Mouse (Mus musculus) brown adipose tissue, adult 24 weeks (tissue): ENCODE data around the gene Clasrp. TPM values are rescaled to one million over a fixed set of nuclear protein-coding genes. Genes with fewer than 3 reads are reported as not detected.

Source experiments
- H3K27ac ChIP-seq: fragments of 200-500 bp; replicated peaks from 2 replicates; pipeline ENCODE4 v1.5.1; 2012; ENCODE audit warnings: low read depth, mild to moderate bottlenecking, low read length
- H3K4me1 ChIP-seq: fragments of 200-500 bp; 2 replicates; pipeline ENCODE4 v1.6.1; 2012; ENCODE audit warnings: low read length, mixed read lengths; ENCODE audit not compliant: control insufficient read depth, insufficient read depth, insufficient read length
- H3K4me3 ChIP-seq: fragments of 200-500 bp; 2 replicates; pipeline ENCODE4 v1.5.1; 2012; ENCODE audit warnings: low read depth, mild to moderate bottlenecking, low read length, moderate library complexity; ENCODE audit not compliant: insufficient read depth
- polyA plus RNA-seq: library from polyadenylated mRNA; stranded (reverse); fragments of >200 nt; gene quantifications from 2 replicates; pipeline ENCODE4 v1.2.4, GENCODE M21; 2012; ENCODE audit not compliant: missing spikeins, insufficient read depth, insufficient read length

The Clasrp gene
- 9.6 and 17.9 TPM in 2 replicates for polyA plus RNA-seq

GRCm38 (mm10) chr7:19603849-19604605 lies at the start of gene Clasrp:
Gene Clasrp, minus strand, starts transcription at chr7:19604486.
- peak within 1 kb of the TSS; percentile 42; the same call in 1 of the 2 replicates for H3K27ac ChIP-seq
- peaks cover 12% of the 10 kb centered on the region for H3K4me1 ChIP-seq
- H3K4me3 ChIP-seq: peak within 1 kb of the TSS; percentile 89

DNA sequence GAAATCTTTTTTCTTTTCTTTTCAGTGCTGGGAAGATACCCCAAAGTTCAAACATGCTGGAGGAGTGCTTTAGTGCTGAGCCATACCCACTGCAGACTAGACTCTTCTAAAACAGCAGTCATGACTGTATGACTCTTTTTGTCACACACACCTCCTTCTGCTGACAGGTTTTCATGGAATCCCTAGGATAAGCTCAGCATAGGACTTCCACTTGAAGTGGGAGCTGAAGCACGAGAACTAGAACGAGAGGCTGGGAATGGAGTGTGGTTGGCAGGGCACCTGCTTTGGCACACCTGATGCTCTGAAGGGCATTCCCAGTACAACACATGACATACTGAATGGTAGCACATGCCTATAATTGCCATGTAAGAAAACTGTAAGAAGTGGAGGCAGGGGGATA lies 48.3 kb upstream of the Clasrp start:
- H3K27ac ChIP-seq: no peak overlapping the region
- no peak overlapping the region for H3K4me3 ChIP-seq
- 0 out of 2 replicates have a peak, but pooled peaks cover 7% of the 10 kb centered on the region for H3K4me1 ChIP-seq

DNA sequence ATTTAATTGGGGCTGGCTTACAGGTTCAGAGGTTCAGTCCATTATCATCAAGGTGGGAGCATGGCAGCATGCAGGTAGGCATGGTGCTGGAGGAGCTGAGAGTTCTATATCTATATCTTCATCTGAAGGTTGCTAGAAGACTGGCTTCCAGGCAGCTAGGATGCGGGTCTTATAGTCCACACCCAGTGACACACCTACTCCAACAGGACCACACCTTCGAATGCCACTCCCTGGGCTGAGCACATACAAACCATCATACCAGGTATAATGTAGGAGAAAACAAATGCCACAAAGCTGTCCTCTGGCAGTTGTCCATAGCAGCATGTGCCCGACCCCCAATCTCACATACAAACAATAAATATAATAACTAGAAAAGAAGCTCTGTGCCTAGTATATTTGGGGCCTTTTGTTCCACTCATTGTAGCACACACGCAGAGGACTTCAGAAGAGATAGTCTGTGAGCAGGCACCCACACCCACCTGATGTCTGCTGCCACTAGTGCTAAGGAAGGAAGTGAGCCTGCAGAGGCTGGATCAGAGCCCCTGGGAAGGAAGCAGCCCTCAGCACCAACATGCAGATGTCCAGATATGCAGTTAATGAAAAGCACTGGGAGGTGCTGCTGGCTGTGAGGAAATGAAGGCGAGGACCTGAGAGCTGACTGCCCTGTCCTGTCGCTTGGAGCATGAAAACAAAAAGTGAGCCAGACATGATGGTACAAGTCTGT lies 46.9 kb upstream of the Clasrp start:
- H3K27ac ChIP-seq: 0 out of 2 replicates have a peak overlapping the region, but pooled peaks have one; percentile 34
- H3K4me3 ChIP-seq: no peak overlapping the region
- H3K4me1 ChIP-seq: peaks cover 12% of the 10 kb centered on the region; the same call in 1 of the 2 replicates

DNA sequence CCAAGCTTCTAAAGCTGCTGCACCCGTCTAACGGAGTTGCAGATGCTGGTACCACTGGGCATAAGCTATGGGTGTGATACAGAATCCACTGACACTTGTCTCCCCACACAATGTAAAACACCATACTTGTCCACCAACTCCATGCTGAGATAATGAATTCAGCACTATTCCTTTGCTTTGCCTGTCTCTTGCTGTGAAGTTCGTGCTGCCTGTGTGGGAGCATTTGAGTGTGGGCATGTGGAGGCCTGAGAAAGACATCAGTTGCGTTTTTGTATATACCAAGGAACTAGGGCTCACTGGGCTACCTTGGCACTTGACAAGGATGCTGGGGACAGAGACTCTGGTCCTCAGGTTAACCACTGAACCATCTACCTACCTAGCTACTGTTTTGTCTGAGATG lies 36.9 kb upstream of the Clasrp start:
- H3K27ac ChIP-seq: no peak overlapping the region
- no peak overlapping the region for H3K4me3 ChIP-seq

GRCm38 (mm10) chr7:19635074-19635827 lies 31.0 kb upstream of the Clasrp start:
- H3K4me3 ChIP-seq: no peak overlapping the region
- no peaks in the 10 kb centered on the region for H3K4me1 ChIP-seq
- H3K27ac ChIP-seq: no peak overlapping the region

More for the DNA sequence above, 36.9 kb upstream of the Clasrp start:
- no peaks in the 10 kb centered on the region for H3K4me1 ChIP-seq

DNA sequence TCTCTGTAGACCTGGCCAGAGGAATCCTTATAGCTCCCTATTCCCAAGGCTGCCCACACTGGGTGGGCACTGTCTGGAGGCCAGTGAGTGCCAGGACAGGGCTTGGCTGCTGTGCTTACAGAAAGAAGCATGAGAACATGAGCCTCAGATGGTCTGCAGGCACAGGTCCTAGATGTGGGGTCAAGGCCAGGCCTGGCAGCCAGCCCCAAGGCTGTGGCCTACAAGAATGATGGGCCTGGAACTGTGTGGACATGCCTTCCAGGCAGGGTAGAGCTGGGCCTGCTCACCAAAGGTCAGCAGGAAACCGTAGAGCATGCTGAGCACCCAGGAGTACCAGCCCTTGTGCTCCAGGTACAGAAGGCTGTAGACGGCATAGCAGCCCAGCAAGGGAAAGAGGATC lies 30.3 kb upstream of the Clasrp start:
- peaks cover 2% of the 10 kb centered on the region; the same call in 1 of the 2 replicates for H3K4me1 ChIP-seq
- no peak overlapping the region for H3K4me3 ChIP-seq
- no peak overlapping the region for H3K27ac ChIP-seq

- Histone ChIP-seq H3K27ac (no peak overlapping the region), H3K4me3 (no peak overlapping the region), H3K4me1 (peaks cover 3% of the 10 kb centered on the region; the same call in 1 of the 2 replicates)
Observed at GRCm38 (mm10) chr7:19633855-19634254, 29.6 kb upstream of the Clasrp start.

DNA sequence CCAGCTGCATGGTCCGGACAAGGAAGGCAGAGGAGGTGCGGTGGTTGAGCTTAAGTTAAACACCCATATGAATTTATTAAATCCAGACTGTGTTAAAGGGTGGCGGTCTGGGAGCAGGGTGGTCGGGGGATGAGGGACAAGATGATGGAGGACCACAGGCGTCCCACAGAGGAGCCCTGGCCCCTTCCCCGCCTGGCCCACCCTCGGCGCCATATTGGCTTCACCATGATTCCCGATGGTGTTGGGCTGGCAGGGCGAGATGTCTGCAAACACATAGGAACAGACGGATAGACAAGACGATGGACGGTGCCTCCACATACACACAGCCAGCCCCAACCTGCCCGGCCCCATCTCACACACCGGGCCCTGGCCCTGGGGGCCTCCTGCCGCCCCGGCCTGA lies 28.9 kb upstream of the Clasrp start:
- H3K4me1 ChIP-seq: peaks cover 3% of the 10 kb centered on the region; the same call in 1 of the 2 replicates
- H3K27ac ChIP-seq: no peak overlapping the region
- H3K4me3 ChIP-seq: no peak overlapping the region

GRCm38 (mm10) chr7:19632720-19633119 lies 28.4 kb upstream of the Clasrp start:
- Histone ChIP-seq H3K4me1 (peaks cover 3% of the 10 kb centered on the region; the same call in 1 of the 2 replicates), H3K27ac (no peak overlapping the region), H3K4me3 (no peak overlapping the region)

- H3K4me1 ChIP-seq: peaks cover 3% of the 10 kb centered on the region; the same call in 1 of the 2 replicates
- H3K4me3 ChIP-seq: no peak overlapping the region
- H3K27ac ChIP-seq: no peak overlapping the region
Observed at GRCm38 (mm10) chr7:19632275-19632674, 28.0 kb upstream of the Clasrp start.

DNA sequence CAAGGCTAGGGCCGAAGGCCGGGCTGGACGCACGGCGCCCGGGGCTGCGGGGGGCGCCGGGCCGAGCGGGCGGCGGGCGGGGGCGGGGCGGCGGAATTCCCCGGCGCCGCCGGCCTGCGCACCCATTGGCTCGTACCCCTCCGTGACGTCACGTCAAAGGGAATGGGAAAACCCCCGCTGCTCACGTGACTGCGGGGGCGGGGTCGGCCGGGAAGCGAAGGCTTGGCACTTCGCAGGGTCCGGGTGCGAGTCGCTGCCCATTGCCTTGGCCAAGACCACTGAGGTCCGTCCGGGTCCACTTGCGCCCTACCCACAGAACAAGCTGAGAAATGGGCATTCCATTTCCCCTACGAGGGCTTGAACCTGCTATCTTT lies 25.1 kb upstream of the Clasrp start, which contains the start of gene Relb:
Relb (minus strand) TSS at position 78 of the 374 bp plus-strand sequence.
- Histone ChIP-seq H3K27ac (peak within 1 kb of the TSS; percentile 84), H3K4me1 (peaks cover 3% of the 10 kb centered on the region; the same call in 1 of the 2 replicates), H3K4me3 (peak within 1 kb of the TSS; percentile 73)

DNA sequence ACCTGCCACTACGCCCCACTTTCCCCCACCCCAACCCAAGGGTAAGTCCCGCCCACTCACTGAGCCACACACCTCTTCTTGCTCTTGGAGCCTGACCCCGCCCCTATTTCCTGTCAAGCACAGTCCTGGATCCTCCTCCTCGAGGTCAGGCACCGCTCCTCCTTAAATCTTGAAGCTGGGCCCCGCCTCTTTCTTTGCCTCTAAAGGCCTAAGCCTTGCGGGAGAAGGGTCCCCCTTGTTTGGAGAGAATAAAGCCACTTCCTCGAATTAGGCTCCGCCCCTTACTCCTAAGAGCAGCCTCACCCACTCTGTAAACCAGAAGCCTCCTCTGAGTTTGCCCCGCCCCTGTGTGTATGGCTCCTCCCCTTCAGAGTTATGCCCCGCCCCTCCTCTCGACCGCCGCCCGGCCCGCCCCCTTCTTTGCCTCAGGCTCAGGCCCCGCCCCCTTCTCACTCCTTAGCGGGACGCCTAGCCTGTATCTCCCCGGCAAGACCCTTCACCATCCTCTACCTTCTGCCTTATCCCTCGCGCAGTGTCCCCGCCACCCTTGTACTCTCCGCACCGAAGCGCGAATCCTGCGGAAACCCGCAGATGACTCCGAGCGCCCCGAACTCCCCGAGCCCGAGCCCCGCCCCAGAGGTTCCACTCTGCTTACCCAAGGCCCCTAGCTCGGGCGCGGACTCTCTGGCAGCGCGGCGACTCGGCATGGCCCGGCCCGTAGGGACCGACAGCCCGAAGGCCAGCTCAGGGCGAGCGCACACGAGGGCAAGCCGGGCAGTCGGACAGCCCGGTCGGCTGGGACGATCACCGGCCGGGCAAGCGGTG lies 24.5 kb upstream of the Clasrp start:
- Histone ChIP-seq H3K4me3 (peak overlapping the region; percentile 73), H3K4me1 (peaks cover 3% of the 10 kb centered on the region; the same call in 1 of the 2 replicates), H3K27ac (peak overlapping the region; percentile 84)

GRCm38 (mm10) chr7:19628192-19628535 lies 23.9 kb upstream of the Clasrp start:
- Histone ChIP-seq H3K4me1 (peaks cover 3% of the 10 kb centered on the region; the same call in 1 of the 2 replicates), H3K4me3 (peak overlapping the region; percentile 55), H3K27ac (peak overlapping the region; percentile 49)

DNA sequence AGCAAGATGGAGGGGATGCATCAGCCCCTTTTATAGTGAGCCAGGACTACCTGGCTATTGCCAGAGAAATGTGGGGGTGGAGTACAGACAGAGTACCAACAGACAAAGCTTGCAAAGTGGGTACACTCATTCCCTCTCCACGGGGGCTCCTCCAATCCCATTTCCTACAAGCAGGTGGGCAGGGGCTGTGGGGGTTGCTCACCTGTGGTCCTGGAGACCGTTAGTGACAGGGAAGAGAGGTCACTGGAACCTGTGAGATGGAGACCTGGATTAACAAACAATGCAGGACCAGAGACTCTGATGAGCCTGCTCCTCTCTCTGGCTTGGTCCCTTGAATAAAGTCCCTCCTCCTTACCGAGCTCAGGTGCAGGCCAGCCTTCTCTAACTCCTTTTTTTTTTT lies 23.4 kb upstream of the Clasrp start:
- peak overlapping the region; percentile 55; the same call in 1 of the 2 replicates for H3K4me3 ChIP-seq
- peak overlapping the region; percentile 49 for H3K27ac ChIP-seq
- peaks cover 3% of the 10 kb centered on the region; the same call in 1 of the 2 replicates for H3K4me1 ChIP-seq
